14 mouse cellular contexts compared by ENCODE assay signal in the genomic region with DNA sequence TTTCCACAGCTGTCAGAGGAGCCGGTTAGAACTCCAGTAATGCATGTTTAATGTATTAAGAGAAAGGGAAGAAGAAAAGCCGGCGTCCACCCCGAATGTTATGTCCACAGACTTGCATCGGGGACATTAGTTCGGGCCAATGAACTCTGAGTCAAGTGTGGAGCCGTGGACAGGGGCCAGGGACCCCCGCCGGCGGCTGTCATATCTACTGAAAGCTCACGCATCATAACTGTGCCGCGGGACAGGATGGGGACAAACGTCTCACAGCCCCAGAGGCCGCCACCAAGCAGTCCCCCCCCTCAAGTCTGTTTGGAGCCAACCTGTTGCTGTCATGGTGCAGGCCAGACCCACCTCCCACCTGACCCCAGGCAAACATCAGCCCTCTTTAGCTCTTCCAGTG. TPM values are rescaled to one million over a fixed set of nuclear protein-coding genes. Genes with fewer than 3 reads are reported as not detected.
DNase-seq lines count a peak whose midpoint lies in the region; ATAC-seq and TF ChIP-seq lines count a peak whose summit lies in the region.
"Had no signal": no experiment of that assay in that cellular context is flagged by ENCODE, and none has a peak within 500 bp of the region (broad histone marks: within the 10 kb centered on the region; RNA-seq: fewer than 3 reads in every experiment).

No protein-coding gene starts in this region.

- H3K4me1 ChIP-seq in forebrain, embryonic 13.5 days, result peaks cover 39% of the 10 kb centered on the region
- peaks cover 7% of the 10 kb centered on the region for H3K4me1 ChIP-seq in hindbrain, postnatal 0 days (ENCODE audit: insufficient read depth, low read length)
- peaks cover 12% of the 10 kb centered on the region for H3K4me1 ChIP-seq in neural tube, embryonic 14.5 days (ENCODE audit: control insufficient read depth, insufficient read depth, low read length)
- H3K4me1 ChIP-seq: megakaryocyte, embryonic 14.5 days had no signal

- WGBS in forebrain, embryonic 13.5 days, result 41% methylated on average over 15 of the region's 15 CpGs
- WGBS in hindbrain, postnatal 0 days, result 29% methylated on average over 15 of the region's 15 CpGs
- WGBS in neural tube, embryonic 14.5 days, result 14% methylated on average over 15 of the region's 15 CpGs

- peak overlapping the region; percentile 68 for H3K27ac ChIP-seq in forebrain, embryonic 13.5 days
- peak overlapping the region; percentile 59; the same call in 1 of the 2 replicates for H3K27ac ChIP-seq in hindbrain, postnatal 0 days
- H3K27ac ChIP-seq in neural tube, embryonic 14.5 days (ENCODE audit: low read depth, low read length), result no peak overlapping the region
- H3K27ac ChIP-seq: left cerebral cortex, adult 2 months had no signal

- H3K4me3 ChIP-seq in forebrain, embryonic 13.5 days, result no peak overlapping the region
- no peak overlapping the region for H3K4me3 ChIP-seq in hindbrain, postnatal 0 days (ENCODE audit: low read length)
- no peak overlapping the region for H3K4me3 ChIP-seq in neural tube, embryonic 14.5 days (ENCODE audit: low read depth, low read length)
- H3K4me3 ChIP-seq: left cerebral cortex, adult 2 months; megakaryocyte, embryonic 14.5 days had no signal

- H3K4me2 ChIP-seq in forebrain, embryonic 13.5 days, result peak overlapping the region; percentile 36; the same call in 1 of the 2 replicates
- H3K4me2 ChIP-seq in hindbrain, postnatal 0 days (ENCODE audit: low read depth, low read length), result peak overlapping the region; percentile 27
- H3K4me2 ChIP-seq in neural tube, embryonic 14.5 days (ENCODE audit: low read depth, low read length), result peak overlapping the region; percentile 29; the same call in 1 of the 2 replicates

- peak overlapping the region; percentile 16; the same call in 1 of the 2 replicates for H3K9ac ChIP-seq in forebrain, embryonic 13.5 days
- no peak overlapping the region for H3K9ac ChIP-seq in hindbrain, postnatal 0 days (replicated peaks; ENCODE audit: low read length)
- no peak overlapping the region for H3K9ac ChIP-seq in neural tube, embryonic 14.5 days (replicated peaks; ENCODE audit: low read depth, low read length)

- no peaks in the 10 kb centered on the region for H3K27me3 ChIP-seq in forebrain, embryonic 13.5 days
- H3K27me3 ChIP-seq in hindbrain, postnatal 0 days (ENCODE audit: insufficient read depth, low read length), result no peaks in the 10 kb centered on the region
- H3K27me3 ChIP-seq in neural tube, embryonic 14.5 days (ENCODE audit: control insufficient read depth, insufficient read depth, low read length), result no peaks in the 10 kb centered on the region

- no peaks in the 10 kb centered on the region for H3K9me3 ChIP-seq in forebrain, embryonic 13.5 days (replicated peaks)
- H3K9me3 ChIP-seq in hindbrain, postnatal 0 days (ENCODE audit: low read length), result no peaks in the 10 kb centered on the region
- no peaks in the 10 kb centered on the region for H3K9me3 ChIP-seq in neural tube, embryonic 14.5 days (ENCODE audit: control insufficient read depth, low read length)
- H3K9me3 ChIP-seq: megakaryocyte, embryonic 14.5 days had no signal

- intact Hi-C loops in left cerebral cortex, postnatal 4 days (cut with DNase I), result no loop called here
- intact Hi-C loops in left cerebral cortex, postnatal 36 days (cut with DNase I), result no loop called here
- intact Hi-C loops in heart, postnatal 25 days (cut with DNase I), result no loop called here

- peak; percentile 93 for DNase-seq in left cerebral cortex, postnatal 4 days
- DNase-seq in left cerebral cortex, postnatal 36 days (ENCODE audit: low spot score in 2 of 2), result no peak
- DNase-seq in hindbrain, postnatal 0 days (ENCODE audit: low spot score), result peak; percentile 60
- no peak for DNase-seq in ovary, postnatal 10 days (ENCODE audit: low spot score)
- DNase-seq in heart, postnatal 25 days (ENCODE audit: low spot score), result no peak
- no peak for DNase-seq in heart, adult 8-10 months (ENCODE audit: low spot score)
- DNase-seq: adrenal gland, postnatal 25 days; heart, adult 18-20 months; kidney, postnatal 36 days had no signal

- H3K36me3 ChIP-seq in forebrain, embryonic 13.5 days (ENCODE audit: poor library complexity, severe bottlenecking), result no peaks in the 10 kb centered on the region
- H3K36me3 ChIP-seq in hindbrain, postnatal 0 days (ENCODE audit: insufficient read depth, low read length), result no peaks in the 10 kb centered on the region
- H3K36me3 ChIP-seq in neural tube, embryonic 14.5 days (ENCODE audit: control insufficient read depth, insufficient read depth, low read length), result no peaks in the 10 kb centered on the region

- ATAC-seq in forebrain, embryonic 13.5 days, result peak; percentile 25; the same call in 1 of the 2 replicates
- peak; percentile 58 for ATAC-seq in hindbrain, postnatal 0 days
- ATAC-seq in neural tube, embryonic 14.5 days (ENCODE audit: low read depth), result no peak

- TF ChIP-seq CTCF in hindbrain, postnatal 0 days (IDR thresholded peaks at IDR 0.05; ENCODE audit: low read depth), result no peak

RNA-seq across cellular contexts. Expression of gene 1810010D01Rik, which starts 34.4 kb away (rescaled TPM):
- not detected for total RNA-seq in left cerebral cortex, postnatal 4 days (2021)
- under 1 TPM in 1 of 2 experiments, not detected in 1; 0.63 TPM for total RNA-seq in left cerebral cortex, postnatal 36 days (2021)
- 0.28 and 0.49 TPM in 2 replicates for polyA plus RNA-seq in forebrain, embryonic 13.5 days (2015; fragmentation: Nextera tagmentation; extraction: Ambion mirVana)
- 1.6 TPM in 1 of 2 replicates, not detected in the other for total RNA-seq in hindbrain, postnatal 0 days (2014; rRNA removed)
- polyA plus RNA-seq in hindbrain, postnatal 0 days (2015; fragmentation: Nextera tagmentation; extraction: Ambion mirVana), result 0.20 TPM in 1 of 2 replicates, not detected in the other
- 0.31 TPM in 1 of 2 replicates, not detected in the other for polyA plus RNA-seq in neural tube, embryonic 14.5 days (2014; fragmentation: Nextera tagmentation; extraction: Ambion mirVana)
- total RNA-seq in heart, postnatal 25 days (2021), result not detected
- 1 to 10 TPM in 1 of 4 experiments, not detected in 3; 1.1 TPM for total RNA-seq in heart, adult 8-10 months (2022)
- total RNA-seq: liver, adult 2 months had no signal

Comparison
In these comparisons a context has a peak if more than half of its experiments do, and no peak if none do; other contexts are left out.
1. DNase-seq: peak in left cerebral cortex, postnatal 4 days (single experiment) and hindbrain, postnatal 0 days (single experiment); none in left cerebral cortex, postnatal 36 days (0 of 2), ovary, postnatal 10 days (single experiment), heart, postnatal 25 days (single experiment) and heart, adult 8-10 months (single experiment).
2. Peak in every context shown above with its lines, with median percentiles within 50 percentile points of each other: H3K4me2 ChIP-seq.